Comparison of ENCODE assay signal across 8 mouse cellular contexts in the genomic region with DNA sequence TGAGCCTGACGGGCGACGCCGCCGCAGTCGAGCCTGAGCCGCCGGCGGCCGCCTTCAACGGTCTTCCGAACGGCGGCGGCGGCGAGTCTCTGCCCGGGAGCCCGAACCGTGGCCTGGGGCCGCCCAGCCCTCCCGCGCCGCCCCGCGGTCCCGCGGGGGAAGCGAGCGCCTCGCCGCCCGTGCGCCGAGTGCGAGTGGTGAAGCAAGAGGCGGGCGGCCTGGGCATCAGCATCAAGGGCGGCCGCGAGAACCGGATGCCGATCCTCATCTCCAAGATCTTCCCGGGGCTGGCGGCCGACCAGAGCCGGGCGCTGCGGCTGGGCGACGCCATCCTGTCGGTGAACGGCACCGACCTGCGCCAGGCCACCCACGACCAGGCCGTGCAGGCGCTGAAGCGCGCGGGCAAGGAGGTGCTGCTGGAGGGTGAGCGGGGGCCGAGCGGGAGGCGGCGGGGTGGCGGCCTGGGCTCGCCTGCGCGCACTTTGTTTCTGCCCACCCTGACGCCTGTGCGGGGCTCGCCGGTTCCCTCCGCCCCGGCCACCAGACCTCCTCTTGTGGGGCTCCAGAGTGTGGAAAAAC. TPM values are rescaled to one million over a fixed set of nuclear protein-coding genes. Genes with fewer than 3 reads are reported as not detected.
A peak's percentile ranks its signal among the peaks of the same experiment; 100 is the strongest.
DNase-seq lines count a peak whose midpoint lies in the region; ATAC-seq and TF ChIP-seq lines count a peak whose summit lies in the region.

No protein-coding gene starts in this region.

- peak overlapping the region; percentile 96 for H3K27ac ChIP-seq in embryonic facial prominence, embryonic 10.5 days (replicated peaks)
- peak overlapping the region; percentile 75 to 90 for H3K27ac ChIP-seq in heart, embryonic 14.5 days (replicated peaks in 1 of 2; ENCODE audit: control insufficient read depth in 1 of 2, insufficient read depth in 1 of 2, low read depth in 2 of 2, low read length in 2 of 2)
- peak overlapping the region; percentile 94 for H3K27ac ChIP-seq in kidney, postnatal 0 days
- H3K27ac ChIP-seq in neural tube, embryonic 14.5 days (ENCODE audit: low read depth, low read length): peak overlapping the region; percentile 85

- peaks cover 23% of the 10 kb centered on the region for H3K27me3 ChIP-seq in embryonic facial prominence, embryonic 10.5 days (replicated peaks; ENCODE audit: low read depth, poor library complexity, severe bottlenecking)
- H3K27me3 ChIP-seq in heart, embryonic 14.5 days (ENCODE audit: control insufficient read depth, insufficient read depth, low read length): no peaks in the 10 kb centered on the region
- H3K27me3 ChIP-seq in kidney, postnatal 0 days (ENCODE audit: insufficient read depth, low read length): no peaks in the 10 kb centered on the region
- H3K27me3 ChIP-seq in neural tube, embryonic 14.5 days (ENCODE audit: control insufficient read depth, insufficient read depth, low read length): peaks cover 9% of the 10 kb centered on the region

- no peak for TF ChIP-seq CTCF in kidney, postnatal 0 days (IDR thresholded peaks at IDR 0.05; ENCODE audit: low read depth)

- 0 out of 2 replicates have a peak, but pooled peaks cover 3% of the 10 kb centered on the region for H3K36me3 ChIP-seq in embryonic facial prominence, embryonic 10.5 days (replicated peaks)
- H3K36me3 ChIP-seq in heart, embryonic 14.5 days (ENCODE audit: control insufficient read depth, insufficient read depth, low read length): no peaks in the 10 kb centered on the region
- no peaks in the 10 kb centered on the region for H3K36me3 ChIP-seq in kidney, postnatal 0 days (ENCODE audit: insufficient read depth, low read length)
- no peaks in the 10 kb centered on the region for H3K36me3 ChIP-seq in neural tube, embryonic 14.5 days (ENCODE audit: control insufficient read depth, insufficient read depth, low read length)

- H3K9me3 ChIP-seq in embryonic facial prominence, embryonic 10.5 days: no peaks in the 10 kb centered on the region
- H3K9me3 ChIP-seq in heart, embryonic 14.5 days (ENCODE audit: control insufficient read depth, low read length): no peaks in the 10 kb centered on the region
- no peaks in the 10 kb centered on the region for H3K9me3 ChIP-seq in kidney, postnatal 0 days (replicated peaks; ENCODE audit: low read length)
- no peaks in the 10 kb centered on the region for H3K9me3 ChIP-seq in neural tube, embryonic 14.5 days (ENCODE audit: control insufficient read depth, low read length)

- under 1% methylated on average over 76 of the region's 76 CpGs for WGBS in embryonic facial prominence, embryonic 10.5 days
- WGBS in heart, embryonic 14.5 days: under 1% methylated on average over 68 of the region's 76 CpGs
- under 1% methylated on average over 62 of the region's 76 CpGs for WGBS in kidney, postnatal 0 days
- 0% methylated on average over 33 of the region's 76 CpGs for WGBS in neural tube, embryonic 14.5 days

- H3K4me2 ChIP-seq in heart, embryonic 14.5 days (ENCODE audit: low read length): peak overlapping the region; percentile 95
- H3K4me2 ChIP-seq in kidney, postnatal 0 days (ENCODE audit: low read length): peak overlapping the region; percentile 92
- H3K4me2 ChIP-seq in neural tube, embryonic 14.5 days (ENCODE audit: low read depth, low read length): peak overlapping the region; percentile 86

- DNase-seq in A20 (ENCODE audit: low read depth, low spot score): peak; percentile 76
- peak; percentile 68 to 72 for DNase-seq in adrenal gland, adult 18-20 months (ENCODE audit: low spot score in 2 of 2)
- DNase-seq in embryonic facial prominence, embryonic 10.5 days (ENCODE audit: low spot score): peak; percentile 77
- DNase-seq in kidney, postnatal 0 days (ENCODE audit: low spot score): peak; percentile 55
- peak; percentile 64 to 65 for DNase-seq in lung, adult 18-20 months
- peak; percentile 74 for DNase-seq in testis, postnatal 10 days (ENCODE audit: low spot score)

- ATAC-seq in heart, embryonic 14.5 days (ENCODE audit: insufficient number of reproducible peaks, insufficient read depth, low FRiP score, low read depth): peak; percentile 65
- ATAC-seq in kidney, postnatal 0 days (replicated peaks; ENCODE audit: low FRiP score, low read depth): peak; percentile 66
- peak; percentile 62 for ATAC-seq in neural tube, embryonic 14.5 days (ENCODE audit: low read depth)

- H3K9ac ChIP-seq in heart, embryonic 14.5 days (ENCODE audit: low read length): peak overlapping the region; percentile 95
- H3K9ac ChIP-seq in kidney, postnatal 0 days (ENCODE audit: low read depth, low read length): peak overlapping the region; percentile 95
- H3K9ac ChIP-seq in neural tube, embryonic 14.5 days (replicated peaks; ENCODE audit: low read depth, low read length): peak overlapping the region; percentile 87

- peaks cover 47% of the 10 kb centered on the region for H3K4me1 ChIP-seq in embryonic facial prominence, embryonic 10.5 days
- peaks cover 8 to 21% of the 10 kb centered on the region in 2 experiments for H3K4me1 ChIP-seq in heart, embryonic 14.5 days (ENCODE audit: control insufficient read depth in 2 of 2, insufficient read depth in 2 of 2, low read length in 2 of 2)
- peaks cover 8% of the 10 kb centered on the region for H3K4me1 ChIP-seq in kidney, postnatal 0 days (replicated peaks; ENCODE audit: insufficient read depth, low read length)
- H3K4me1 ChIP-seq in neural tube, embryonic 14.5 days (ENCODE audit: control insufficient read depth, insufficient read depth, low read length): peaks cover 14% of the 10 kb centered on the region

- peak overlapping the region; percentile 95 for H3K4me3 ChIP-seq in embryonic facial prominence, embryonic 10.5 days
- H3K4me3 ChIP-seq in heart, embryonic 14.5 days (ENCODE audit: control insufficient read depth in 1 of 2, insufficient read depth in 1 of 2, low read depth in 1 of 2, low read length in 2 of 2): peak overlapping the region; percentile 94 to 97
- peak overlapping the region; percentile 97 for H3K4me3 ChIP-seq in kidney, postnatal 0 days (replicated peaks; ENCODE audit: low read depth, low read length)
- H3K4me3 ChIP-seq in neural tube, embryonic 14.5 days (ENCODE audit: low read depth, low read length): peak overlapping the region; percentile 87

RNA-seq across cellular contexts. Expression of a gene that starts 0.4 kb away (rescaled TPM):
- total RNA-seq in adrenal gland, adult 18-20 months (2021): 10 to 100 TPM; 16.9 to 20.9 TPM
- polyA plus RNA-seq in embryonic facial prominence, embryonic 10.5 days (2016; fragmentation: Nextera tagmentation; extraction: Ambion mirVana): 11.6 and 12.3 TPM in 2 replicates
- 15.0 and 15.4 TPM in 2 replicates for polyA plus RNA-seq in heart, embryonic 14.5 days (2014; fragmentation: Nextera tagmentation; extraction: Ambion mirVana)
- 10.1 and 10.5 TPM in 2 replicates for polyA plus RNA-seq in kidney, postnatal 0 days (2015; fragmentation: Nextera tagmentation; extraction: Ambion mirVana)
- 5.3 and 5.7 TPM in 2 replicates for polyA plus RNA-seq in neural tube, embryonic 14.5 days (2014; fragmentation: Nextera tagmentation; extraction: Ambion mirVana)

RNA-seq across cellular contexts. Expression of a gene that starts 42.6 kb away (rescaled TPM):
- 10 to 100 TPM; 48.9 to 50.9 TPM for total RNA-seq in adrenal gland, adult 18-20 months (2021)
- 100 and 103 TPM in 2 replicates for polyA plus RNA-seq in embryonic facial prominence, embryonic 10.5 days (2016; fragmentation: Nextera tagmentation; extraction: Ambion mirVana)
- polyA plus RNA-seq in heart, embryonic 14.5 days (2014; fragmentation: Nextera tagmentation; extraction: Ambion mirVana): 39.6 and 40.2 TPM in 2 replicates
- polyA plus RNA-seq in kidney, postnatal 0 days (2015; fragmentation: Nextera tagmentation; extraction: Ambion mirVana): 59.2 and 62.1 TPM in 2 replicates
- 42.7 and 45.2 TPM in 2 replicates for polyA plus RNA-seq in neural tube, embryonic 14.5 days (2014; fragmentation: Nextera tagmentation; extraction: Ambion mirVana)

Comparison
In these comparisons a context has a peak if more than half of its experiments do, and no peak if none do; other contexts are left out.
1. Peak in every context shown above with its lines: DNase-seq, ATAC-seq, H3K4me3 ChIP-seq and H3K27ac ChIP-seq.